Mouse (Mus musculus): ENCODE data around the gene Hoxd1.

Gene Hoxd1

GRCm38 (mm10) chr2:74732513-74733316 lies 30.1 kb upstream of the Hoxd1 start:
- no peak for DNase-seq (ENCODE audit: low read depth, low spot score)

- no peak for DNase-seq (ENCODE audit: low read depth, low spot score)
These were observed 29.5 kb upstream of the Hoxd1 start for GRCm38 (mm10) chr2:74733317-74733661.

GRCm38 (mm10) chr2:74733765-74734164 lies 29.0 kb upstream of the Hoxd1 start:
- DNase-seq (ENCODE audit: low read depth, low spot score) = no peak

DNA sequence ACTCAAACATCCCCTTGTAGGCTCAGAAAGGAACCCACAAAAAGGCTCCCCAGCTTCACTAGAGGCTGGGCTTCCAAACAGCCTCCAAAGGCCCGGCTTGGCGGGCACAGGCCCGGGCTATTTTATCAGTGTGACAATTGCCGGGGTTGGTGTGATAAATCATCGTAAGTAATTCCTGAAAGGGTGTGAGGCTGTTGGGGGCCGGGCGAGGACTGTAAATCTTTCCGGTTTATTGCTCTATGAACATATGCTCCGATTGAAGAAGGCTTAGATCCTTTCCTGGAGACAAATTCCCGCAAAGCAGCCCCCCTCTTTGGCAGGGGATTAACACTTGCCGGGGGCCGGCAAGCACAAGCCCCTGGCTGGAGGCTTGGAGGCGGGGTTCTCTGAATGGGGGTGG lies 28.3 kb upstream of the Hoxd1 start:
- no peak for DNase-seq (ENCODE audit: low read depth, low spot score)

DNA sequence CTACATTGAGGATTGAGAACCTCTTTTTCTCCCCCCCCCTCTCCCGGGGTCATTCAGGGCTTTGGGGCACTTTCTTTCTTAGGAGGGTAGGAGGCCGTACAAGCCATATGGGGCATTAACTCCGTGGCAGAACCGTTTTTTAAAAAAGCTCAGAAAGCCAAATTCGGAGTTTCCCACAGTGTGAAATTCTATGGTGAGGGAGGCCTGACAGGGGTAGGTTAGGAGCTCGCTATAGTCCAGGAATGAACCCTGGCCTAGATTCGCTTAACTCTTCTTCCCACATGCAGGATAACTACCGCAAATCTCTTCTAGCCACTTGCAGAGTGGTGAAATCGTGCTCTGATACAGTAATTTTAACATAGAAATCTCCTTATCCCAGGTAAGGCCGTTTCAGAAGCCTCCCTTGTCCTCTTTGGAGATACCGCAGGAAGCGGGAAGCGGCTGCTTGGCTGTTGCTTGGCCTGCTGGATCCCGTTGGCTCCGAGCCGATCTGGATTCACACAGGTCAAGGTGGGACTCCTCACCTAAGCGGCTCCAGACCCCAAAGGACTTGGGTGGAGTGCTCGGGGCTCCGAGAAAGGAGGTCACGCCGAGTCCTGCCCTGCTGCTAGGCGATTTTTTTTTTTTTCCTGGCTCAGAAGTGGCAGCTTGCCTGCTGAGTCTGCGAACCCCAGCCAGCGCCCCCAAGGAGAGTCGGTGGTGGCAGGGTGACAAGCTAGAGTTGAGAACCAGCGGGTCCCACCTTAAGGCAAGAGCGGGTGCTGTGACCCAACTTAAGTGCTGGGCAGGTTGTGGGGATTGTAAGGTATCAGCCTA lies 27.6 kb upstream of the Hoxd1 start:
- DNase-seq (ENCODE audit: low read depth, low spot score) = no peak

GRCm38 (mm10) chr2:74735851-74736687 lies 26.7 kb upstream of the Hoxd1 start:
- no peak for DNase-seq (ENCODE audit: low read depth, low spot score)

DNA sequence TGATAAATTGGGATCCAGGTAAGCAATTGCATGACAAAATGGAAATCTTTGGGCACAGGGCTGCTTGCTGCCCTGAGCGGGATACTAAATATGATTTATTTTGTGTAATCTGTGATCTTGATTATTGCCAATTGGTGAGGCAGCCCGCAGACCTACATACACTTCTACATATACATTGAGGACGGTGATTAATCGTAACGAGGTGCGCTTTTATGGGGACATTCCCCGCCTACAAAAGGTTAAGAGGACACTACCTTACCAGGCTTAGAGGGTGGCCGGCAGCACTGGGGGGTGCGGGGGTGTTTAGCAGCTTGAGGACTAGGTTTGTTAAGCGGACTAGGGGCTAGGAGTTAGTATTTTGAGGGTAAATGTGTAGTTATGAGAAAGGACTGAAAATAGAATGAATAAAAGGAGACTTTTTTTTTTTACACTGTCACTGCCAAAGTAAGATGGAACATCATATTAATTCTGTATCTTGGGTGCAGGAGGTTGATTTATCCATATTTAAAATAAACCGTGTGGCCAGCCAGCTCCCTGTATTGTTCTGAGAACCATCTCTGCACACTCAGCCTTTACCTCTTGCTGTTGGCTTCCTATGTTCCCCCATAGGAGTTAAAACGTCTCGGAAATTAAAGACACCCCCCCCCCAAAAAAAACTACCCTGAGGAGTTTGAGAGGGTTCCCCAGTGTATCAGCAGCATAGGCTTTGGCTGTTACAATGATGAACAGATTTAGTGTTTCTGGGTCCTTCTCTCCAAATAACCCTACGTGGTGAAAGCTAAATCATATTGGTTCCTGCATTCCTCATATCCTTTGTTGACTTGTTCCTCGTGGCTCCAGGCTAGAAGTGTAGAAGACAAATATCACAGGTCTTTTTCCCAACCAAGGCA lies 25.8 kb upstream of the Hoxd1 start:
- no peak for DNase-seq (ENCODE audit: low read depth, low spot score)

DNA sequence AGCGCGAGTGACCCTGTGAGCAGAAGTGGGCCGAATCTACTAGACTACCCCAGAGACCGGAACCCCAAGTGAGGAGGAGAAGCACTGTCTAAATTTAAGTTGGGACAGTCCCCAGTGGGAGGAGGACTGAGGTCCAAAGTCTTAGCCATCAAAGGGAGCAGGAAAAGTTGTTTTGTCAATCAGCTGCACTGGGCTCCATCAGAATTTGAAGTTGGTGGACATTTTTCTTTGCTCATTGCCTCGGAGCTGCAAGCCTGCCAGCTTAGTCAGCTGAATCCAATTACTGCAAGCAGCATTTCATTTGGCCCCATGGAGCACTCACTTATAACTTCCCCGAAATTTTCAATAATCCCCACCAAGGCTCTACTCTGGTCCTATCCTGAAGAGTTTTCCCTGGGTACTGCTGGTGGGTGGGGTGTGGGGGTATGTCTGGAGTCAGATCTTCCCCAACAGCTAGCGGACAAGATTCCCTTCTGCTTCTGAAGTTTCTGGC lies 25.2 kb upstream of the Hoxd1 start:
- DNase-seq (ENCODE audit: low read depth, low spot score) = no peak

GRCm38 (mm10) chr2:74738623-74739475 lies 23.9 kb upstream of the Hoxd1 start:
- DNase-seq (ENCODE audit: low read depth, low spot score) = no peak

DNA sequence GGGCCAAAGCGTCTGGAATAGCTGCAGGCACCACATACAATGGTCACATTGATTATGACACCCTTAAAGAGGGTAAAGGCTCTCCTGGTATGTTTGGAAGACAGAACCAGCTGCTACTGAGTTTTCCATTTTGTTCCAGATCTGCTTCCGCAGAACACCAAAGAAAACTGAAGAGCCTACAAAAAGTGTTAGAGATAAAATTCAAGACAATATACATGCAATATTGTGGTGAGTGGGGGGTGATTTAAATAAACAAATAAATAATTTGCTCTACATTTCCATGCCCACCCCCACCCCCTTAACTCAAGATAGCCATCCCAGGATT lies 23.3 kb upstream of the Hoxd1 start:
- no peak for DNase-seq (ENCODE audit: low read depth, low spot score)

GRCm38 (mm10) chr2:74739869-74740268 lies 22.9 kb upstream of the Hoxd1 start:
- DNase-seq (ENCODE audit: low read depth, low spot score) = no peak

- DNase-seq (ENCODE audit: low read depth, low spot score) = no peak
These were observed 22.3 kb upstream of the Hoxd1 start for GRCm38 (mm10) chr2:74740311-74741091.

DNA sequence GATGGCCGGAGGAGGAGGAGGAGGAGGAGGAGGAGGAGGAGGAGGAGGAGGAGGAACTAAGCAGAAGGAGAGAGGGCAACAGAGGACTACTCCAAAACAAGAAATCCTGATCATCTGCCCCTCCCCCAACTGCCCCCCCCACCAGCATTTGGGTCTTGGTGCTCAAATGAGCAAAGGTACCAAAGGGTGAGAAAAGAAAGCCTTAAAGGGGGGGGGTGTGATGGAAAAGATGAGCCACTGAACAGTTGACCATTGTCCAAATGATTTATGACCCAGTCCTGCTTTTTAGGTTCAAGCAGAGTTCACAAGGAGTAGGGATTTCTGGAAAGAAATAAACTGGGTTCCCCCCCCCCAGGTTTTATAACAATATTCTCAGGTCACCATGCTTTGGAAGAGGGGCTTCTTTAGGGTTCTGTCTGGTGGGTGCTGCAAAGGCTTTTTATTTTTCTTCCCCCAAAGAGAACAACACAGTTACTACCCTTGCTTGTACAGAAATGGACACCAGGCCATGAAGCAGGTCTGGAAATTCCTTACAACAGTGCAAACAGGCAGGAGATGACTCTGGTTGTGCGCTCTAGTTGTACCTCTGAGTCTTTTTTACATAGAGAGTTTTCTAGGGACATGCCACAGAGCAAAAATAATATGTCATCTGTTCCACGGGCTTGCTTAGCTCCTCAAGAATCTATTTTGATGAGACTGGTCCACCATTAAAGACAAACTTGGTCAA lies 21.4 kb upstream of the Hoxd1 start:
- no peak for DNase-seq (ENCODE audit: low read depth, low spot score)

GRCm38 (mm10) chr2:74741979-74742277 lies 20.9 kb upstream of the Hoxd1 start:
- DNase-seq (ENCODE audit: low read depth, low spot score) = no peak

- no peak for DNase-seq (ENCODE audit: low read depth, low spot score)
These were observed 17.1 kb upstream of the Hoxd1 start for GRCm38 (mm10) chr2:74745540-74746297.

DNA sequence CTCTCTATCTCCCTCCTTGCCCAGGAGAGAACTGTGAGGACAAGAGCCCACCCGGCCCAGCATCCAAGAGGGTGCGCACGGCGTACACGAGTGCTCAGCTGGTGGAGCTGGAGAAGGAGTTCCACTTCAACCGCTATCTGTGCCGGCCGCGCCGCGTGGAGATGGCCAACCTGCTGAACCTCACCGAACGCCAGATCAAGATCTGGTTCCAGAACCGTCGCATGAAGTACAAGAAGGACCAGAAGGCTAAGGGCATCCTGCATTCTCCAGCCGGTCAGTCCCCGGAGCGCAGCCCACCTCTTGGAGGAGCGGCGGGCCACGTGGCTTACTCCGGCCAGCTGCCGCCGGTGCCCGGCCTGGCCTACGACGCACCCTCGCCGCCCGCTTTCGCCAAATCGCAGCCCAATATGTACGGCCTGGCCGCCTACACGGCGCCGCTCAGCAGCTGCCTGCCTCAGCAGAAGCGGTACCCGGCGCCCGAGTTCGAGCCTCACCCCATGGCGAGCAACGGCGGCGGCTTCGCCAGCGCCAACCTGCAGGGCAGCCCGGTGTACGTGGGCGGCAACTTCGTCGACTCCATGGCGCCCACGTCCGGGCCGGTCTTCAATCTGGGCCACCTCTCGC lies 16.4 kb upstream of the Hoxd1 start:
- no peak for DNase-seq (ENCODE audit: low read depth, low spot score)

GRCm38 (mm10) chr2:74747006-74747405 lies 15.8 kb upstream of the Hoxd1 start:
- no peak for DNase-seq (ENCODE audit: low read depth, low spot score)

DNA sequence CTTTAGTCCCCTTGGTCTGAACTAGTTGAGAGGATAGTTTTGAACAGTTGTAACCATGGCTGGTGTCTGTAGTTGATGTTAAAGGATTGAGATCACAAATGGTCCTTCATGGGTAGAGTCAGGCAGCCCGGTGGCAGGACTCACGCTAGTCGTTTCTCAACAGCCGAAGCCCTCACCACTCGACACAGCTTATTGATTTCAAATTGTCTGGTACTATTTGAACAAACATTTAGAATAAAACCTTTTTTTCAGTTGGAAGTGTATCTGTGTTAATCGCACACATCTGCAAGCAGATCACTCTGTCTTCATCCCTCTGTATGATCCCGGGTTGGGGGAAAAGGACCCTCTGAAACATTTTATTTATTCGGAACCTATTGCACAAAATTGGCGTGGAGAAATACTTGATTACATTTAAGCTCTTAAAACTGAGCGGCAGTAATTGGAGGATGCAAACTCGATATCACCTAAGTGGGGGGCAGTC lies 15.1 kb upstream of the Hoxd1 start:
- no peak for DNase-seq (ENCODE audit: low read depth, low spot score)
